Mouse (Mus musculus): ENCODE measurements at regions not wholly inside any gene's neighbourhood (a gene's known extent, or its start where the extent isn't known, plus 50 kb on each side); places are given as distances from the start of the nearest gene placed in this dataset.

- no peak for DNase-seq (ENCODE audit: low read depth, low spot score)
Observed at GRCm38 (mm10) chr4:89451741-89452140, 140.9 kb upstream of the Cdkn2b start.

- no peak for DNase-seq (ENCODE audit: low read depth, low spot score)
Observed at GRCm38 (mm10) chr4:89446765-89447487, 136.1 kb upstream of the Cdkn2b start.

DNA sequence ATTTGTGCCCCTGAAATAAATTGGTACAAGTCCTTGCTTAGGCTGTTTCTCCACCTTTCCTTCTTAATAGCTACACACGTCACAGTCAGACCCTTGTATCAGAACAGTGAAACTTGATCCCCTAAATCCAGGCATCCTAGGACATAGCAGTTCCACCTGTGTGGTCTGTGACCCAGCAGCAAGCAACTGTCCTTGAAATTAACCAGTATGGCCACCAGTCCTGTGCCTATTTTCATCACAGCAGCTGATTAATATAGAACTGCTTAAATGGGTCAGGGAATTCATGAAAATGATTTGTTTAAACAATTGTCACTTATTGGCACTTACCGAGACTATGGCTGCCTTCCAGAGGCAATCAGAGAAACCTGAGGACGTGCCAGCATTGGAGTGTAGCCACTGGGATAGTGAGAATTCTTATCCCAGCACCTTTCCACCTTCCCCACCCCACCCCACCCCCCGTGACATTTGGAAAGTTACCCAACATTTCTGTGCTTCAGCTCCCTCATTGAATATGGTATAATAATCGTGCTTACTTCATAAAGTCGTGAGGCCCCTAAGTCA is 135.4 kb upstream of the Cdkn2b start:
- no peak for DNase-seq (ENCODE audit: low read depth, low spot score)

DNA sequence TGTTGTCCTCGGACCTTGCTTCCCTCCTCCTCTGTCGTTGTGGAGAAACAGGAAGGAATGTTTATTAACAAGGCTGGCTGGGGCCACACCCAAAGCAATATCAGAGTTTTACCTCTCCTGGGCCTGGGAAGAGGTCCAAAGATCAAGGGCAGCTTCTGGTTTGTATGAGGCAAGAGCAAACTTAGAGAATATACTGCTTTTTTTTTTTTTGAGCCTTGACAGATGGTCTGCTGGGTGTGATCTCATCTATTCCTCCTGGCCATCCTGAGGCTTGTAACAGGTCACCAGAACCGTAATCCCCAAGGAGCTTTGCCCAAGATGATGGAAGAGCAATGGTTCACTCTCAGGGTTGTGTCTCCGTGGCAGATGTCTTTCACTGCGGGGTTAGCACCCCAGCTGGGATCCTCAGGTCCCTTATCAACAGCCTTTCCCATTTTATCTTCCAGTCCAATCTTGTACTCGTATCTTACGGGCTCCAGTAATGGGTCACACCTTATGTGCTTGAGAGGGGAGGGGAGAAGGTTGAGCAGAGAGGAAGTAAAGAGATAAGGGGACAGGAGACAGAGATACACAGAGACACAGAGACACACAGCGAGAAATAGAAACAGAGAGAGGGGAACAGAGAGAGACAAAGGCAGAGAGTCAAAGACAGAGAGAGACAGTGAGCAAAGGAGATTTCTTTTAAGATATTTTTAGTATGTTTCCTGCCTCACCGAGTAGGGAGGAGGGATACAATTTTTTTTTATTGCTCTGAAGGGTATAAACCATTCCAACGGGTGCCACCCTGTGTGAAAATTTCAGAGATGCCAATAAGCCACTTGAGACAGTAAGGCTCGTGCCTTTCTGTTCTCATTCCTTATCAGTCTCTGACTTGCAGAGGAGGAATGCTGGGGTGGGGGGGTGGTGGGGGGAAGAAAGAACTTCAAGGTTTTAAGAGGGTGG is 134.6 kb upstream of the Cdkn2b start:
- DNase-seq (ENCODE audit: low read depth, low spot score) = no peak

DNA sequence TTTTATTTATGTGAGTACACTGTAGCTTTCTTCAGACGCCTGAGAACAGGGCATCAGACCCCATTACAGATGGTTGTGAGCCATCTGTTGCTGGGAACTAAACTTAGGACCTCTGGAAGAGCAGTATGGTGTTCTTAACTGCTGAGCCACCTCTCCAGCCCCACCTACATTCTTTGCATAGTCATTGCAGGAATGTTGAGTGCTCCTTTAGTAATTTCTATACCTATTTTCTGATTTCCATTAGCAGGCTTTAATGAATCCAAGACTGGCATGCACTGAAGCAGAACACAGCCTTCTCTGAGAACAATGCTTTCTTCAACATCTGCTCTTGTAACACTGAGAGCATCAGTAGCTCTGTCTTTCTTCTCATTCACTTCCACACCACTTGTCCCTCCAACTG is 131.7 kb upstream of the Cdkn2b start:
- DNase-seq (ENCODE audit: low read depth, low spot score) = no peak

DNA sequence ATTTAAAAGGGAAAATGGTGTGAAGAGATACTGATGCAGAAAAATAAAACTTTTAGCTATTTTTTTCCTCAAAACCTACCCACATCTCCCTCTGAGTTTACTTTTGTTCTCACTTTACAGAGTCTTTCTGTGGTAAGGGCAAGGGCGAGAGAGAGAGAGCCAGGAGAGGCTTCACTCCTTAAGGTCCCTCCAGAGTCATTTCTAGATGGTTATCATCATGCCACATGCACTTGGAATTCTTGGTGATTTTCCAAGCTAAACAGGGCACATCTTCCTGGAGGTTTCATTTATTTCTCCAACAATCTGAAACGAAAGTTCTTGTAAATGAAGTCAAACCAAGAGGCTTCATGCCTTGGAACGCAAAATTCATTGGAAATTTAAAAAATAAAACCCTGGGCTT is 130.0 kb upstream of the Cdkn2b start:
- no peak for DNase-seq (ENCODE audit: low read depth, low spot score)

- DNase-seq (ENCODE audit: low read depth, low spot score) = no peak
Observed at GRCm38 (mm10) chr4:89440326-89440725, 129.5 kb upstream of the Cdkn2b start.

- no peak for DNase-seq (ENCODE audit: low read depth, low spot score)
Observed at GRCm38 (mm10) chr4:89438665-89439064, 127.8 kb upstream of the Cdkn2b start.

GRCm38 (mm10) chr4:89436764-89437163 is 125.9 kb upstream of the Cdkn2b start:
- DNase-seq (ENCODE audit: low read depth, low spot score) = no peak

GRCm38 (mm10) chr4:89434152-89434551 is 123.3 kb upstream of the Cdkn2b start:
- DNase-seq (ENCODE audit: low read depth, low spot score) = no peak

DNA sequence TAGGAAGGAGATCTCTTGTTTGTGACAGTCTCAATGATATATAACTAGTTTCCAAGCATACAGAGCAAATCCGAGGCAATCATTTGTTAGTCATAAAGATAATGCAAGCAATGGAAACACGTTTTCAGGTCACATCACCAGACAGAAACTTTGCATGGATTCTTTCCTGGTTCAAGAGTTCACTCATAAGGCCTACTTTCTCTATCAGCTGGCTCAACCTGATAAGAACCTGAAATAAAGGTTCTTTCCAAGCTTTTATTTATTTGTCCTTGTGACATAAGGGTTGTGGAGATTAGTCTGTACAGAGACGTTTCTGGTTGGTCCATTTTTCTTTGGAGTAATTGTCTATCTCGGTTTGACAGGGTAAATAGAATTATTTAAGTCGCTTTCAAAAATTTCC is 122.7 kb upstream of the Cdkn2b start:
- DNase-seq (ENCODE audit: low read depth, low spot score) = no peak

- no peak for DNase-seq (ENCODE audit: low read depth, low spot score)
Observed at GRCm38 (mm10) chr4:89431520-89431919, 120.7 kb upstream of the Cdkn2b start.

DNA sequence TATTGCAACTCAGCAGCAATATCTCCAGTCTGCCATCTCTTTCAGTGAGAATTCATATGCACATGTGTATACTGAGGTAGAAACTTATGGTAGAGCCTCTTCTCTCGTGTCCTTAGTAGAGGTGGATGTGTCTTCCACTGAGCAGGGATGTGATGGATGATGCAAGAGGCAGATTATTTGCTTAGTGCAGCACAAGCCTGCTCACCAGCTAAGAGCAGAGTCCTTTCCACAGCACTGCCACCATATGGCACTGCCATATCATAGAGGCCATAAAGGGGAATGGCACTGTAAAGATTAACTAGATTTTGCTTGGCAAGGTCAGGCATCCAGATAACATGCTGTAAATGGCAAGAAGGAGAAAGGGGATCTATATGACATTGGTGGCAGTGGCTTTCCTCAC is 117.6 kb upstream of the Cdkn2b start:
- no peak for DNase-seq (ENCODE audit: low read depth, low spot score)

- DNase-seq (ENCODE audit: low read depth, low spot score) = no peak
Observed at GRCm38 (mm10) chr4:89427345-89428293, 116.8 kb upstream of the Cdkn2b start.

- DNase-seq (ENCODE audit: low read depth, low spot score) = no peak
Observed at GRCm38 (mm10) chr4:89425916-89426315, 115.1 kb upstream of the Cdkn2b start.

DNA sequence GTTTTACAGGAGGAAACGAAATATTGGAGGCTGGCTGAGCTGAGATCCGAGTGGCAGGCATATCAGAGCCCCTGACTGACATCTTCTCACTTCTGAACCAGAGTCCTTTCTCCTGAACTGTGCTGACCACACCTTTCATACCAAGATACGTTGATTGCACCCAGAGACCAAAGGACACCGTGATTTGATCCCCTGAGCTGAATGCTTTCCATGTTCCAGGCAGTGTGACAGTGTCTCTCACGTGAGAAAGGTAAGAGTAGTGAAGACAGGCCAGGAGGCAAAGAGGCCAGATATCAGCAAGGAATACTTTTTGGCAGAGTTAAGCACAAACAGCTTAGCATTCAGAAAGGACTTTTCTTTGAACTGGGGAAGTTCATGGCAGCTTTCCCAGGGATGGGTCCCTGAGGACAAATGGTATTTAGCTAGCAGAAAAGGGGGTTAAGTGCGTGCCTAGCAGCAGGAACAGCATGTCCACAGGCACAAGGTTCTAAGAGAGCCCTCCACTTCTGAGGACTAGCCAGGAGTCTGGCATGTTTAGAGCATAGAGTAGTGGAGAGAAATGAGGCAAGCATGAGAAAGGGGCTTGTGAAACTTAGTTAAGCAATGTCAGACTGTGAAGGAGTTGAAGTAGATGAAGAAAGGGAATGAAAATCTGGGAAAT is 111.0 kb upstream of the Cdkn2b start:
- DNase-seq (ENCODE audit: low read depth, low spot score) = no peak

- DNase-seq (ENCODE audit: low read depth, low spot score) = no peak
Observed at GRCm38 (mm10) chr4:89420868-89421267, 110.0 kb upstream of the Cdkn2b start.

GRCm38 (mm10) chr4:89419507-89419906 is 108.7 kb upstream of the Cdkn2b start:
- no peak for DNase-seq (ENCODE audit: low read depth, low spot score)

GRCm38 (mm10) chr4:89405624-89406167 is 94.9 kb upstream of the Cdkn2b start:
- DNase-seq (ENCODE audit: low read depth, low spot score) = no peak

GRCm38 (mm10) chr4:89403151-89403550 is 92.3 kb upstream of the Cdkn2b start:
- DNase-seq (ENCODE audit: low read depth, low spot score) = no peak

DNA sequence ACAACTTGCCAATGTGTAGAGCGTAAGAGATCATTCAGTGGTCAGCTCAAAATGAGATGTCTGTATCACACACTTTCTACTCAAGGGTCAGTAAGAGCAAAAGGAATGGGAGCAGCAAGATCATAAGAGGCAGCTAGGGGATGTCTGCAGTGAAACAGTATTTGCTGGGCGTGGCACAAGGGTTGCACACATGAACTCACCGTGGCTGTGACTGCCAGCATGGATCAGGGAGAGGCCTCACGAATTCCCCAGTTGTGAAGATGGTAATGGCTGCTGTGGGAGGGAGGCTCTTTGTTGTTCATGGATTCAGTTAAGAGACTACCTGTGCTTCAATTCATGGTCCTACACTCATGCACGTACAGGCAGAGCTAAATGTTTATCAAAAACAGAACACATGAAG is 91.5 kb upstream of the Cdkn2b start:
- no peak for DNase-seq (ENCODE audit: low read depth, low spot score)
